Mouse (Mus musculus) brown adipose tissue, adult 24 weeks (tissue): ENCODE data around the gene Zkscan3. TPM values are rescaled to one million over a fixed set of nuclear protein-coding genes. Genes with fewer than 3 reads are reported as not detected.
A peak's percentile ranks its signal among the peaks of the same experiment; 100 is the strongest.

Experiments
- H3K27ac ChIP-seq: fragments of 200-500 bp; replicated peaks from 2 replicates; pipeline ENCODE4 v1.5.1; 2012; ENCODE audit warnings: low read depth, mild to moderate bottlenecking, low read length
- H3K4me1 ChIP-seq: fragments of 200-500 bp; 2 replicates; pipeline ENCODE4 v1.6.1; 2012; ENCODE audit warnings: low read length, mixed read lengths; ENCODE audit not compliant: control insufficient read depth, insufficient read depth, insufficient read length
- H3K4me3 ChIP-seq: fragments of 200-500 bp; 2 replicates; pipeline ENCODE4 v1.5.1; 2012; ENCODE audit warnings: low read depth, mild to moderate bottlenecking, low read length, moderate library complexity; ENCODE audit not compliant: insufficient read depth
- polyA plus RNA-seq: library from polyadenylated mRNA; stranded (reverse); fragments of >200 nt; gene quantifications from 2 replicates; pipeline ENCODE4 v1.2.4, GENCODE M21; 2012; ENCODE audit not compliant: missing spikeins, insufficient read depth, insufficient read length

Zkscan3 gene
- polyA plus RNA-seq, result 22.9 and 36.8 TPM in 2 replicates

- Histone ChIP-seq H3K4me3 (peak within 1 kb of the TSS; percentile 78), H3K27ac (peak within 1 kb of the TSS; percentile 79), H3K4me1 (peaks cover 5% of the 10 kb centered on the region)
These were observed at the start of gene Zkscan3 for GRCm38 (mm10) chr13:21402287-21402846. Zkscan3 (minus strand) TSS chr13:21402755.

GRCm38 (mm10) chr13:21447856-21448614 is 45.5 kb upstream of the Zkscan3 start:
- no peak overlapping the region for H3K4me3 ChIP-seq
- peaks cover 13% of the 10 kb centered on the region; the same call in 1 of the 2 replicates for H3K4me1 ChIP-seq
- no peak overlapping the region for H3K27ac ChIP-seq

DNA sequence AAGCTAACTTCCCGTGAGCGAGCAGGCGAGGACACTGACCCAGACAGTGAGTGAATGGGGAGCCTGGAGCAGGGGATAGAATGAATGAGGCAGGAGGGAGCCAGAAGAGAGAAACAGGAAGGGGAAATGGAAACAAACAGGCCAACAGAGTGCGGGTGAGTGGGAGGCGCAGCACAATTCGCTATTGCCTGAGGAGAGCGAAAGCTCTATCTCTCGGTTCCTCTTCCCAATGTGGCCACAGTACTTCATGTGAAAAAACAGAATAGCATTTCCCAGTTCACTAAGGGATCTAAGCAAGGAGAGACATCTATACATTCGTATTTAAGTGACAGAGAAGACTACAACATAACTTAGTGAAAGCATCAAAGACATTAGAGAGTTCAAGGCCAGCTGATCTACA is 44.2 kb upstream of the Zkscan3 start:
- peaks cover 8% of the 10 kb centered on the region; the same call in 1 of the 2 replicates for H3K4me1 ChIP-seq
- no peak overlapping the region for H3K27ac ChIP-seq
- H3K4me3 ChIP-seq, result no peak overlapping the region

GRCm38 (mm10) chr13:21441207-21441572 is 38.6 kb upstream of the Zkscan3 start:
- Histone ChIP-seq H3K27ac (0 out of 2 replicates have a peak overlapping the region, but pooled peaks have one; percentile 10), H3K4me3 (peak overlapping the region; percentile 65), H3K4me1 (no peaks in the 10 kb centered on the region)

- Histone ChIP-seq H3K4me1 (no peaks in the 10 kb centered on the region), H3K27ac (peak within 1 kb of the TSS; percentile 10; the same call in 1 of the 2 replicates)
These were observed 38.1 kb upstream of the Zkscan3 start, which contains the start of gene Pgbd1 for GRCm38 (mm10) chr13:21440503-21441206. Pgbd1 (minus strand) TSS chr13:21441058.

DNA sequence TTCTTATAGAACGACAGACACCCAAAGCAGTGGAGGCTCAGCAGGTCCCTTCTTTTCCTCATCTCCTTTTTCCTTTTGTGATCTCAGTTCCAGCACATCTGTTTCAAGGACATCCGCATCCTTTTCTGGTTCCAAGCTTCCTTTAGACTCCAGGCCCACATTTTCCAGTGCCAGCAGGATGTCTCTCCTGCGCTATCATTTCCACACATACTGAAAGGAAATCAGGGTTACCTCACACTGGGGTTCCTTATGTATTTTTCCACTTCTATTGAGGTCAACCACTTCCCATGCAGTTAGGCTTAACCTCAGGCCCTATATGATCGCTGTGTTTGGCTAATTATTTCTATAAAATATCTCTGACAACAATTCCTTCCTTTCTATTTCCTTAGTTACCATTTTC is 32.9 kb upstream of the Zkscan3 start:
- no peak overlapping the region for H3K27ac ChIP-seq
- no peak overlapping the region for H3K4me3 ChIP-seq
- H3K4me1 ChIP-seq, result no peaks in the 10 kb centered on the region

More at GRCm38 (mm10) chr13:21440503-21441206, 38.1 kb upstream of the Zkscan3 start, which contains the start of gene Pgbd1:
- peak within 1 kb of the TSS; percentile 65 for H3K4me3 ChIP-seq

DNA sequence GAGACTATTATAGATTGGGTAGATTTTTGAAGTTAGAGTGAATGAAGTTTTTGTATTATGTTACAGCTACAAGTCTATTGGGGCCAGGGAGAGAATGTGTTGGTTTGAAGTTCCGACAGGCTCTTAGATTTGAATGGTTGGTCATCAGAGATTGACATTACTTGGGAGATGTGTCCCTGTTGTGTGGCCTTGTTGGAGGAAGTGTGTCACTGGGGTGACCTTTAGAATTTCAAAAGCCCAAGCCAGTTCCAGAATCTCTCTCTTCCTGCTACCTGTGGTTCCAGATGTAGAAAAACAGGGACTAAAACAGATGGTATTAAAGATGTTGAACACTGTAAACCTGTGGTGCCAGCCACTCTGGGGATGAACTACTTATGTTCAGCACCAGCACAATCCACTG is 25.1 kb upstream of the Zkscan3 start:
- H3K4me1 ChIP-seq, result no peaks in the 10 kb centered on the region
- H3K4me3 ChIP-seq, result no peak overlapping the region

GRCm38 (mm10) chr13:21423301-21423700 is 20.7 kb upstream of the Zkscan3 start:
- Histone ChIP-seq H3K4me1 (no peaks in the 10 kb centered on the region), H3K4me3 (no peak overlapping the region), H3K27ac (no peak overlapping the region)

More for the DNA sequence above, 25.1 kb upstream of the Zkscan3 start:
- H3K27ac ChIP-seq, result no peak overlapping the region

DNA sequence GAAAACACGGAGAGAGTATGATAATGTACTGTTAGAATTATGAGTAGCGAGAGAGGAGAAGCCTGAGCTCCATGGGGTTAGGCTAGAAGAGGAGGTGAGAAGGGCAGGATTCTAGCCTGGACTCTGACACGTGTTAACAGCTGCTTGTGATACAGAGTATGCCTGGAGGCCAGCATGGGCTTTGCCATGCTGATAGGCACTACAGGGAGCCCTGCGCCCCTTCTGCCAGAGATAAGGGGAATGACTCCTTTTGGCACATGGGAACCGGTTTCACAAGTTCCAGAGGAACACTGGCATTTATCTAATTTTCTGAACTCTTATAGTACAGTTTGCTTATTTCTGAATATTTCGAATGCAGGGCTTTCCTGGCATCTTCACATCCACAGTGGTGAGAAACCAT is 16.3 kb upstream of the Zkscan3 start:
- Histone ChIP-seq H3K27ac (no peak overlapping the region), H3K4me3 (no peak overlapping the region), H3K4me1 (no peaks in the 10 kb centered on the region)

GRCm38 (mm10) chr13:21417298-21418010 is 14.9 kb upstream of the Zkscan3 start:
- no peak overlapping the region for H3K27ac ChIP-seq
- H3K4me1 ChIP-seq, result no peaks in the 10 kb centered on the region
- H3K4me3 ChIP-seq, result no peak overlapping the region

- no peak overlapping the region for H3K4me3 ChIP-seq
- H3K27ac ChIP-seq, result no peak overlapping the region
- no peaks in the 10 kb centered on the region for H3K4me1 ChIP-seq
These were observed 13.2 kb upstream of the Zkscan3 start for GRCm38 (mm10) chr13:21415750-21416149.

DNA sequence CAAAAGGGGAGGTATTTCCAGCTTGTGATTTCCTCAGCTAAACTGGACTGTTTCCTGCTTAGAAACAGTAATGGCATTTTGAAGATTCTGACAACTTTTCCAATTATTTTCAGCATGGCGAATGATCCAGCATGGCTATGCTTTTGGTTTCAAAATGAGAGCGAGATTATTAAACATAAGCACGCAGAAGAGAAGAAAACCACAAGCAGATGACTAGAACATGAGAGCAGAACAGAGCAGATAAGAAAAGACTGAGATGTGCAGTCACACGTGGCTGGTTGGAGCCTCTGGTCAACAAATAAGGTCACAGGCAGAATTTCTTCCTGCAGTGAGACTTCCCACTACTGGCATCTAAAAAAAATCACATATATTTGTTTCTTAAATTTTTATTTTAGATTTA is 12.7 kb upstream of the Zkscan3 start:
- H3K4me3 ChIP-seq, result no peak overlapping the region
- no peak overlapping the region for H3K27ac ChIP-seq
- H3K4me1 ChIP-seq, result no peaks in the 10 kb centered on the region

DNA sequence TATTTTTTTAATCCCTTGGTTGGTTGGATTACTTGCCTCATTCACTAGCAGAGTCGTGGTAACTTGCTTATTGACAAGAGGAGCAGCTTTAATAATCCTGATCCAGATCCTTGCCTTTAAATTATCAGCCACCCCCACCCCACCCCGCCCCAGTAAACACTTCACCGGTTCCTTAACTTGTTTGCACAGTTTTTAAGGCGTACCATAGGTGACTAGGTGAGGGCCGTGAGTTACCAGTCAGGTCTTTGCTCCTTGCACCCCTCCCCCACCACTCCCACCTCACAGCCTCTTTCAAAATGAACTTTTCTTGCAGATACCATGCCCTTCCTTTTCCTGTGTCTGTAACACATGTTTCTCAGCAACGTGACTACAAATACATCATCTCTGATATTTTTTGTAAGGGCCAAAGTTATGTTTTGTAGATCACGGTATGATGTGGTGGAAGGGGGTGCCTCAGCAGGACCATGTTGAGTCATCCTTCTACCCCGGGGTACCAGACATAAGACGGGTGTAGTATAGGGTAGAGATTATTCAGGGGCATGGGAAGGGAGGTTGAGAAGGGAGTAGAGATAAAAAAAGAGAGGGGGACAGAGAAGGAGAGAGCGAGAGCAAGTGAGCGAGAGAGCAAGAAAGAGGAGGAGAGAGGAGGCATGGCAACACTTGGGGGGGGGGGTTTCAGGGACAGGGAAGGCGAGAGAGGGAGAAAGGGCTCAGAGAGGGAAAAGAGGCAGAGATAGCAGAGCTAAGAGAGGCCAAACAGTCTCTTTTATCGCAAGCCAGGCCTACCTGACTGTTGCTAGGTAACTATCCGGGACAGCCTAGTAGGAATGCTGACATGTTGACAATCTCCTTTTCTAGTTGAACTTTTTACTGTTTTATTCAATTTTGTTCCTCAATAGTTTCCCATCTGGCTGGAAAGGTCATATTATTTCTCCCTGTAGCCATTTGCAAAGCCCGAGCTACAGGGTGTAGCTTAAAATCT is 12.0 kb upstream of the Zkscan3 start:
- Histone ChIP-seq H3K4me3 (no peak overlapping the region), H3K27ac (no peak overlapping the region)

More for the DNA sequence above, 12.0 kb upstream of the Zkscan3 start:
- H3K4me1 ChIP-seq, result no peaks in the 10 kb centered on the region
